ENCODE assay signal across 11 mouse cellular contexts in the genomic region with DNA sequence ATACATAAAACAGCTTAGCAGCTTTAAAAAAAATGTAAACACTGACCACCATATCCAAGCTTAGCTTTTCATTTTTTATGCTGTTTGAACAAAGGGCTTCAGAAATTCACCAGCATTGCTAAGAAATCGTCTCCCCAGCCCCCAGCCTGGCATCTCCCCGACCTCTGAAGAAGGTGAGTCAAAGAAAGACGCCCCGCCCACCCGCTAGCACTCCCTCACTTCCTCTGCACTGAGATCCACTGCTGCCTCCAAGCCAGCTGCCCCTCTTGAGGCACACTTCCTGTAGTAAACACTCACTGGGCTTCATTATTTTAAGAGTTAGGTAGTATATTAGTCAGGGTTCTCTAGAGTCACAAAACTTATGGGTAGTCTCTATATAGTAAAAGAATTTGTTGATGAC. TPM values are rescaled to one million over a fixed set of nuclear protein-coding genes. Genes with fewer than 3 reads are reported as not detected.
DNase-seq lines count a peak whose midpoint lies in the region; ATAC-seq and TF ChIP-seq lines count a peak whose summit lies in the region.
"Had no signal": no experiment of that assay in that cellular context is flagged by ENCODE, and none has a peak within 500 bp of the region (broad histone marks: within the 10 kb centered on the region; RNA-seq: fewer than 3 reads in every experiment).

No protein-coding gene starts in this region.

- no peaks in the 10 kb centered on the region for H3K36me3 ChIP-seq in lung, postnatal 0 days (ENCODE audit: insufficient read depth, low read length)
- H3K36me3 ChIP-seq in hindbrain, embryonic 13.5 days = no peaks in the 10 kb centered on the region
- H3K36me3 ChIP-seq: midbrain, embryonic 13.5 days had no signal

- no peak overlapping the region for H3K4me2 ChIP-seq in lung, postnatal 0 days (replicated peaks; ENCODE audit: low read depth, low read length)
- H3K4me2 ChIP-seq in hindbrain, embryonic 13.5 days = no peak overlapping the region
- H3K4me2 ChIP-seq: midbrain, embryonic 13.5 days had no signal

- H3K9me3 ChIP-seq in lung, postnatal 0 days (ENCODE audit: low read length) = no peaks in the 10 kb centered on the region
- H3K9me3 ChIP-seq in hindbrain, embryonic 13.5 days = no peaks in the 10 kb centered on the region
- H3K9me3 ChIP-seq: midbrain, embryonic 13.5 days had no signal

- no peak for TF ChIP-seq CTCF in lung, postnatal 0 days (IDR thresholded peaks at IDR 0.05)

- DNase-seq in lung, postnatal 0 days (ENCODE audit: low spot score) = peak; percentile 79
- DNase-seq in lung, postnatal 25 days (ENCODE audit: low spot score) = no peak
- peak; percentile 45 for DNase-seq in ZHBTc4 (ENCODE audit: low read depth, low spot score)
- DNase-seq in thymus, postnatal 36 days = peak; percentile 73 to 84
- no peak for DNase-seq in heart, postnatal 4 days
- DNase-seq in retina, postnatal 1 day = no peak
- DNase-seq: cerebellum, postnatal 10 days; kidney, postnatal 25 days had no signal

- H3K27me3 ChIP-seq in lung, postnatal 0 days (replicated peaks; ENCODE audit: insufficient read depth, low read length) = no peaks in the 10 kb centered on the region
- H3K27me3 ChIP-seq in hindbrain, embryonic 13.5 days = no peaks in the 10 kb centered on the region
- H3K27me3 ChIP-seq: midbrain, embryonic 13.5 days had no signal

- peaks cover 7% of the 10 kb centered on the region; the same call in 1 of the 2 replicates for H3K4me1 ChIP-seq in lung, postnatal 0 days (ENCODE audit: insufficient read depth, low read depth, low read length)
- peaks cover 6% of the 10 kb centered on the region for H3K4me1 ChIP-seq in hindbrain, embryonic 13.5 days (replicated peaks)

- 0 out of 2 replicates have a peak overlapping the region, but pooled peaks have one; percentile 43 for H3K27ac ChIP-seq in lung, postnatal 0 days (ENCODE audit: low read length)
- H3K27ac ChIP-seq in hindbrain, embryonic 13.5 days = no peak overlapping the region
- H3K27ac ChIP-seq: midbrain, embryonic 13.5 days had no signal

- H3K4me3 ChIP-seq in lung, postnatal 0 days (ENCODE audit: low read depth, low read length) = no peak overlapping the region
- no peak overlapping the region for H3K4me3 ChIP-seq in hindbrain, embryonic 13.5 days
- H3K4me3 ChIP-seq: midbrain, embryonic 13.5 days had no signal

- TF ChIP-seq EP300 in lung, postnatal 0 days (IDR thresholded peaks at IDR 0.05) = no peak

- 9% methylated on average over 5 of the region's 5 CpGs for WGBS in lung, postnatal 0 days
- WGBS in hindbrain, embryonic 13.5 days = 48% methylated on average over 5 of the region's 5 CpGs

- no peak for ATAC-seq in lung, postnatal 0 days
- ATAC-seq in megakaryocyte, adult 5-6 weeks (ENCODE audit: poor library complexity, severe bottlenecking) = peak; percentile 36
- ATAC-seq in hindbrain, embryonic 13.5 days (ENCODE audit: low FRiP score) = no peak
- ATAC-seq: midbrain, embryonic 13.5 days had no signal

- no peak overlapping the region for H3K9ac ChIP-seq in lung, postnatal 0 days (replicated peaks; ENCODE audit: low read depth)
- H3K9ac ChIP-seq in hindbrain, embryonic 13.5 days = no peak overlapping the region
- H3K9ac ChIP-seq: midbrain, embryonic 13.5 days had no signal

RNA-seq across cellular contexts. Expression of gene Mapk6, which starts 4.4 kb away (rescaled TPM):
- polyA plus RNA-seq in lung, postnatal 0 days (2015; fragmentation: Nextera tagmentation; extraction: Ambion mirVana) = 28.0 and 30.5 TPM in 2 replicates
- total RNA-seq in megakaryocyte, adult 5-6 weeks (2015) = 36.0 and 39.6 TPM in 2 replicates
- 26.6 and 29.3 TPM in 2 replicates for total RNA-seq in megakaryocyte, adult 5-6 weeks (2017)
- total RNA-seq in heart, postnatal 4 days (2021) = 10 to 100 TPM; 59.7 to 60.7 TPM
- polyA plus RNA-seq in hindbrain, embryonic 13.5 days (2015; fragmentation: Nextera tagmentation; extraction: Ambion mirVana) = 178 and 184 TPM in 2 replicates

RNA-seq across cellular contexts. Expression of gene Leo1, which starts 27.1 kb away (rescaled TPM):
- 17.0 and 19.3 TPM in 2 replicates for polyA plus RNA-seq in lung, postnatal 0 days (2015; fragmentation: Nextera tagmentation; extraction: Ambion mirVana)
- total RNA-seq in megakaryocyte, adult 5-6 weeks (2015) = 12.5 and 16.3 TPM in 2 replicates
- 32.5 and 35.6 TPM in 2 replicates for total RNA-seq in megakaryocyte, adult 5-6 weeks (2017)
- 10 to 100 TPM; 23.1 to 25.4 TPM for total RNA-seq in heart, postnatal 4 days (2021)
- 43.3 and 44.5 TPM in 2 replicates for polyA plus RNA-seq in hindbrain, embryonic 13.5 days (2015; fragmentation: Nextera tagmentation; extraction: Ambion mirVana)

Comparison
In these comparisons a context has a peak if more than half of its experiments do, and no peak if none do; other contexts are left out.
1. DNase-seq: peak in lung, postnatal 0 days (single experiment), ZHBTc4 (single experiment) and thymus, postnatal 36 days (2 of 2); none in lung, postnatal 25 days (single experiment), heart, postnatal 4 days (single experiment) and retina, postnatal 1 day (single experiment).